Mouse (Mus musculus) CH12.LX (cell line): ENCODE results near the gene Wdr78. TPM values are rescaled to one million over a fixed set of nuclear protein-coding genes. Genes with fewer than 3 reads are reported as not detected.

Source experiments
- DNase-seq: peaks from one replicate; pipeline ENCODE4 v3.0.0-alpha.2; 2013; ENCODE audit errors: extremely low read depth
- H3K27ac ChIP-seq: 2 replicates; pipeline ENCODE4 v1.5.1; 2012; ENCODE audit warnings: low read depth, mild to moderate bottlenecking, control low read depth, moderate library complexity; ENCODE audit not compliant: insufficient read depth
- H3K27me3 ChIP-seq: replicated peaks from 2 replicates; pipeline ENCODE3; 2012; ENCODE audit warnings: inconsistent platforms
- H3K36me3 ChIP-seq, 2 experiments: replicated peaks in 1 of 2; 2 replicates each; pipeline versions ENCODE3 to v1.6.1; 2012; ENCODE audit warnings: inconsistent platforms in 1 of 2, low read length in 1 of 2, mild to moderate bottlenecking in 1 of 2, mixed read lengths in 1 of 2, moderate library complexity in 1 of 2; ENCODE audit not compliant: control insufficient read depth in 1 of 2, insufficient read depth in 1 of 2
- H3K4me1 ChIP-seq, 2 experiments: 2 replicates each; pipeline ENCODE4 v1.6.1; 2012; ENCODE audit warnings: inconsistent platforms in 1 of 2, moderate library complexity in 1 of 2; ENCODE audit not compliant: insufficient read depth in 2 of 2, control insufficient read depth in 1 of 2
- H3K4me2 ChIP-seq: 2 replicates; pipeline ENCODE4 v1.6.1; 2012; ENCODE audit warnings: low read depth, mild to moderate bottlenecking, control low read depth; ENCODE audit not compliant: poor library complexity, insufficient read depth, severe bottlenecking
- H3K4me3 ChIP-seq, 3 experiments: fragments of 150-350 bp in 1 of 3; sonication (generic) in 1 of 3; replicated peaks in 1 of 3; 2 replicates each; pipeline versions ENCODE3 to v1.5.1; 2011 to 2012; ENCODE audit warnings: low read depth in 2 of 3, low read length in 2 of 3, mild to moderate bottlenecking in 2 of 3, moderate library complexity in 2 of 3, control low read depth in 1 of 3, improper control_type of control experiment in 1 of 3, inconsistent platforms in 1 of 3, mixed read lengths in 1 of 3; ENCODE audit not compliant: poor library complexity in 1 of 3
- H3K79me2 ChIP-seq: replicated peaks from 2 replicates; pipeline ENCODE4 v1.6.1; 2012; ENCODE audit warnings: mild to moderate bottlenecking, moderate library complexity; ENCODE audit not compliant: control insufficient read depth, poor library complexity, insufficient read depth, severe bottlenecking; ENCODE audit errors: extremely low read depth
- H3K9ac ChIP-seq: 2 replicates; pipeline ENCODE4 v1.6.1; 2012; ENCODE audit warnings: low read depth, mild to moderate bottlenecking, control low read depth, moderate library complexity; ENCODE audit not compliant: insufficient read depth
- H3K9me3 ChIP-seq: replicated peaks from 2 replicates; pipeline ENCODE3; 2012; ENCODE audit warnings: low read length, inconsistent platforms, mixed read lengths
- E2F4 ChIP-seq: IDR thresholded peaks from 2 replicates; pipeline ENCODE4 v1.6.1; 2011; ENCODE audit warnings: low read depth, low read length, improper control_type of control experiment; ENCODE audit not compliant: insufficient replicate concordance
- EP300 ChIP-seq: IDR thresholded peaks from 2 replicates; pipeline ENCODE4 v1.6.1; 2011; ENCODE audit warnings: low read length, improper control_type of control experiment
- ETS1 ChIP-seq: conservative IDR thresholded peaks from 2 replicates; pipeline ENCODE4 v1.6.1; 2012; ENCODE audit warnings: low read depth, mild to moderate bottlenecking, inconsistent platforms, low read length, improper control_type of control experiment, moderate library complexity
- IRF4 ChIP-seq: IDR thresholded peaks from 2 replicates; pipeline ENCODE4 v1.6.1; 2014; ENCODE audit warnings: low read depth, mild to moderate bottlenecking, inconsistent platforms, low read length, improper control_type of control experiment
- MAX ChIP-seq: IDR thresholded peaks from 2 replicates; pipeline ENCODE4 v1.6.1; 2011; ENCODE audit warnings: low read length, improper control_type of control experiment
- MEF2A ChIP-seq: IDR thresholded peaks from 2 replicates; pipeline ENCODE4 v1.6.1; 2014; ENCODE audit warnings: low read depth, mild to moderate bottlenecking, inconsistent platforms, low read length, improper control_type of control experiment, borderline replicate concordance
- MYC ChIP-seq: IDR thresholded peaks from 2 replicates; pipeline ENCODE4 v1.6.1; 2011; ENCODE audit warnings: low read depth, mild to moderate bottlenecking, improper control_type of control experiment, low read length
- PAX5 ChIP-seq: IDR thresholded peaks from 2 replicates; pipeline ENCODE4 v1.6.1; 2012; ENCODE audit warnings: low read length, inconsistent platforms, mixed read lengths
- POLR2AphosphoS2 ChIP-seq: IDR thresholded peaks from 2 replicates; pipeline ENCODE4 v1.6.1; 2011; ENCODE audit warnings: low read depth, low read length, improper control_type of control experiment
- RCOR1 ChIP-seq: conservative IDR thresholded peaks from 2 replicates; pipeline ENCODE4 v1.6.1; 2012; ENCODE audit warnings: low read depth, mild to moderate bottlenecking, inconsistent platforms, low read length, improper control_type of control experiment
- SIN3A ChIP-seq: IDR thresholded peaks from 2 replicates; pipeline ENCODE4 v1.6.1; 2012; ENCODE audit warnings: low read length, improper control_type of control experiment, inconsistent platforms
- SMC3 ChIP-seq: IDR thresholded peaks from 2 replicates; pipeline ENCODE4 v1.6.1; 2011; ENCODE audit warnings: low read depth, low read length, improper control_type of control experiment
- TBP ChIP-seq: conservative IDR thresholded peaks from 2 replicates; pipeline ENCODE4 v1.6.1; 2011; ENCODE audit warnings: low read depth, low read length, improper control_type of control experiment
- USF1 ChIP-seq: IDR thresholded peaks from 2 replicates; pipeline ENCODE4 v1.6.1; 2014; ENCODE audit warnings: low read depth, mild to moderate bottlenecking, inconsistent platforms, low read length, improper control_type of control experiment
- ZC3H11A ChIP-seq: IDR thresholded peaks from 2 replicates; pipeline ENCODE4 v1.6.1; 2012; ENCODE audit warnings: low read depth, mild to moderate bottlenecking, inconsistent platforms, low read length, improper control_type of control experiment
- ZKSCAN1 ChIP-seq: IDR thresholded peaks from 2 replicates; pipeline ENCODE4 v1.6.1; 2012; ENCODE audit warnings: low read depth, inconsistent platforms, low read length, improper control_type of control experiment, borderline replicate concordance
- ZMIZ1 ChIP-seq: IDR thresholded peaks from 2 replicates; pipeline ENCODE4 v1.6.1; 2012; ENCODE audit warnings: low read depth, mild to moderate bottlenecking, inconsistent platforms, low read length, improper control_type of control experiment
- dilution Hi-C: fragments of 300-500 bp; cut with MboI; formaldehyde crosslinking; loops from 2 replicates; pipeline ENCODE4 v1.14.3; 2020; ENCODE audit warnings: low sequenced_read_pairs; ENCODE audit not compliant: extremely low pct_unique_long_range_greater_than_20kb, extremely low pct_ligation_motif_present
- in situ Hi-C: fragments of 300-500 bp; cut with MboI; formaldehyde crosslinking; loops from 3 replicates; pipeline ENCODE4 v1.14.3; 2019; ENCODE audit warnings: low sequenced_read_pairs, low pct_ligation_motif_present, low pct_unique_long_range_greater_than_20kb, mixed read lengths
- polyA plus RNA-seq: library from polyadenylated mRNA; unstranded; fragments of >175 nt; gene quantifications from 2 replicates; pipeline ENCODE4 v1.2.1, GENCODE M21; 2012; ENCODE audit warnings: low read depth; ENCODE audit not compliant: insufficient read length
- total RNA-seq, 2 experiments: library from RNA; depleted of rRNA; stranded (reverse); fragments of 300-350 nt in 1 of 2; fragments of >200 nt in 1 of 2; gene quantifications; 2 replicates each; pipeline ENCODE4 v1.2.3; 2012 to 2014

The Wdr78 gene
- total and polyA plus RNA-seq, 3 experiments, result 0.29 to 1.1 (median 0.63) TPM

DNA sequence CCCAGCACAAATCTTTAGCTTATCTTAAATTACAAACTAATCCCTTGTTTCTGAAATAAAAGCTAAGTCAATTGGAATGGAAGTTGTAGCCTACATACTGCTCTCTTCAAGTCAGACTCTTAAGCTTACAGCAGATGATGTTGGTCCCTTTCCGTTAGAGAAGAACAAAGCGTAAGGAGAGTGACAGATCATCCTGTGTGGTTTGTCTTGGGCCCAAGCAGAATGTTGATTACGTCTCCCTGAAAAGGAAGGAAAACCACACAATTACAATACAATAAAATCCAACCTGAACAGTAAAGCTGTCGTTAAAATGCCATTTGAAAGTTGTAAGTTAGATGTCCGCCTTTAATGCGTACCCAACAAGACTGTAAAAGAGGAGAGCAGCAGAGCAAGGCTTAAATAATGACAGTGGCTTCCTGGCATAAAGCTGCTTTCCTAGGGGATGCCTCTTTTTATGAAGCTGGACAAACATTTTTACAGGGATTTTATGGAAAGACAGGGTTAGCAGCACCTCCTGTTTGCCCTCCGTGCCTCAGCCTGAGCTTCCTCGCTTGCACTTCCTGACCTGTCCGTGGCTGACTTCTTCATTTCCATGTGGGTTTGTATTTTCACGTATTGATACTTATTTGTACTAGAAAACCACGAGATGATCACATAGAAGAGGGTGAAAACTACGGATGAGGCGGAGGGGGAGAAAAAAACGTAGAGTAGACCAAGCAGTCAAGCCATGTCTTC, 75.1 kb downstream of the Wdr78 start:
- dilution Hi-C loops (no loop called here), in situ Hi-C loops (no loop called here)
- Histone ChIP-seq H3K36me3 (no peaks in the 10 kb centered on the region), H3K9me3 (no peaks in the 10 kb centered on the region), H3K9ac (no peak overlapping the region), H3K79me2 (no peaks in the 10 kb centered on the region), H3K27me3 (no peaks in the 10 kb centered on the region), H3K4me3 (no peak overlapping the region), H3K4me2 (no peak overlapping the region), H3K27ac (no peak overlapping the region), H3K4me1 (peaks cover 0 to under 1% of the 10 kb centered on the region in 2 experiments; a peak in 1 of 4 replicates)
- DNase-seq, result no peak
- no peak for TF ChIP-seq ETS1
- no peak for TF ChIP-seq EP300
- TF ChIP-seq USF1, result no peak
- TF ChIP-seq ZKSCAN1, result no peak
- TF ChIP-seq ZMIZ1, result no peak
- no peak for TF ChIP-seq MEF2A
- TF ChIP-seq MYC, result no peak
- no peak for TF ChIP-seq PAX5
- no peak for TF ChIP-seq IRF4

DNA sequence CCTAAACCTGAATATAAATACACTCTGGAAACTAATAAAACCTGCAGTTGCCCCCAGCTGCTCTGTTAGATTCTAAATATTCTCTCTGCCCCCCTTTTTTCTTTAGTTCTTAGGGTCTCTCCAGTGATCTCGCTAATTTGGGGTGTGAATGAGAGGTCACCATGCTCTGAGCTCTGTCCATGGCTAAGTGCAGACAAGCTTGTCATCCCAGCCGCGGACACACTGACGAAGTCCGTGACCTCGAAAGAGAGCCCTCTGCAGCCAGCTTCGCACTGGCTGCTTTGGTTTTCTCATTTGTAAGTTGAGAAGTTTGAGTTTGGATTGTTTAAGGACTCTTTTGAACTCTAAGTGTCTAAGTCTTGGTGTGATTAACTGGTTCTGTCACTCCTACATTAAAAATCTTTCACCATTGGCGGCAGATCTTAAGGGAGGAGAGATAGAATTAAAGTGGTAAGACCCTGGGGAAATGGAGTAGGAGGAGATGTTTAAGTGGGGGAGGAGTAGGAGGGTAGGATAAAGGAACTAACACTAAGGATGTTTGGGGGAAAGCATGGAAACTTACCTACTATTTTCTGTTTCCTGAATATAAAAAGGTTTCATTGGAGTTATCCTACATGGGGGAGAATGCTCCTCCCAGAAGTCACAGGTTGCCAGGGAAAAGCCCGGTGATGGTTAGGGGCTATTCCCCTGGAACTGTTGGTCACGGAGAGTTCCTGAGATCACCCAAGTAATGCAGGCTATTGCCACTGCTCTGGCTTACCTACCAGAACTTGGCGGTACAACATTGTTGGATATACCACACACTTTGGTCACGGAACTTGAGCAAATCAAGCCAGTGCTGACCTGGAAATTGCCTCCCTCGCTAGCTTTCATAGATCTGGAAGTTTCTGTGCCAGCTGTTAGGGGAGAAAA, 85.9 kb downstream of the Wdr78 start:
- dilution Hi-C loops, result no loop called here
- DNase-seq, result no peak
- H3K4me1 ChIP-seq, result peaks cover 0 to 4% of the 10 kb centered on the region in 2 experiments; a peak in 1 of 4 replicates
- in situ Hi-C loops, result no loop called here
- H3K9me3 ChIP-seq, result no peaks in the 10 kb centered on the region
- H3K27me3 ChIP-seq, result no peaks in the 10 kb centered on the region
- H3K4me2 ChIP-seq, result no peak overlapping the region
- H3K4me3 ChIP-seq, result no peak overlapping the region
- no peak overlapping the region for H3K27ac ChIP-seq
- no peaks in the 10 kb centered on the region for H3K79me2 ChIP-seq
- TF ChIP-seq E2F4, result no peak
- TF ChIP-seq ZMIZ1, result no peak
- TF ChIP-seq SMC3, result no peak
- TF ChIP-seq ZKSCAN1, result no peak
- TF ChIP-seq ZC3H11A, result no peak
- TF ChIP-seq IRF4, result no peak
- TF ChIP-seq MYC, result no peak
- no peak for TF ChIP-seq SIN3A
- no peak for TF ChIP-seq MEF2A
- no peak for TF ChIP-seq MAX
- no peak for TF ChIP-seq RCOR1
- no peak for TF ChIP-seq POLR2AphosphoS2
- TF ChIP-seq TBP, result no peak
- no peaks in the 10 kb centered on the region for H3K36me3 ChIP-seq
- H3K9ac ChIP-seq, result no peak overlapping the region
